ENCODE assay signal across 8 mouse cellular contexts in the genomic region with DNA sequence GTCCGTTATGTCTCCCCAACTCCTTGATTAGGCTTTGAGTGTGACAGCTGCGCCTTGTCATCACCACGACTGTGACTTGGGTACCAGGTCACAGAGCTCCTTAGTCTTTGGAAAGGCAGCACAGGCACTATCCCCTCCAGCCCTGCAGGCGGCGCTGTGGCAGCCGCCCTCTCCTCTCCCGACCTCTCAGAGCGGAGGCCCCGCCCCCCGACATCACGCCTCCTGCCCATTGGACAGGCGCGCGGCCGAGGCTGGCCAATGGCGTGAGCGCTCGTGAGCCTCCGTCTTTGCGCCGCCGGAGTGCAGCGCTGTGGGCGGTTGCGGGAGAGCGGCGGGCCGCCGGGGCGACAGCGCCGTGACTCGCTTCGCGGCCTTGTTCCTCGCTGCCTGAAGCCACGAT. TPM values are rescaled to one million over a fixed set of nuclear protein-coding genes. Genes with fewer than 3 reads are reported as not detected.
DNase-seq lines count a peak whose midpoint lies in the region; ATAC-seq and TF ChIP-seq lines count a peak whose summit lies in the region.

A gene (plus strand): TSS at position 232 of the 400 bp plus-strand sequence.

- peak; percentile 98 for DNase-seq in ES-E14 (ENCODE audit: low read depth, low spot score)
- DNase-seq in cerebellum, adult 11-12 months: peak; percentile 98
- DNase-seq in heart, postnatal 36 days: peak; percentile 97 to 98
- DNase-seq in layer of hippocampus, adult 2 months (ENCODE audit: low spot score in 2 of 2): peak; percentile 98
- DNase-seq in lung, embryonic 14.5 days: peak; percentile 99
- peak; percentile 98 for DNase-seq in thymus, adult 2 months

- no peaks in the 10 kb centered on the region for H3K27me3 ChIP-seq in forebrain, embryonic 16.5 days (replicated peaks; ENCODE audit: control insufficient read depth, insufficient read depth, low read length)
- H3K27me3 ChIP-seq in lung, embryonic 14.5 days (ENCODE audit: insufficient read depth, low read length): no peaks in the 10 kb centered on the region
- no peaks in the 10 kb centered on the region for H3K27me3 ChIP-seq in thymus, adult 2 months (ENCODE audit: control insufficient read depth, insufficient read depth, low read length)

- H3K4me1 ChIP-seq in ES-E14 (ENCODE audit: control insufficient read depth in 2 of 2, insufficient read depth in 2 of 2, low read length in 2 of 2, poor library complexity in 1 of 2): peaks cover 0 to 2% of the 10 kb centered on the region in 2 experiments; a peak in 1 of 4 replicates
- H3K4me1 ChIP-seq in forebrain, embryonic 16.5 days (replicated peaks; ENCODE audit: control insufficient read depth, insufficient read depth, low read length): peaks cover 21% of the 10 kb centered on the region
- H3K4me1 ChIP-seq in lung, embryonic 14.5 days (ENCODE audit: insufficient read depth): 0 out of 2 replicates have a peak, but pooled peaks cover 6% of the 10 kb centered on the region
- peaks cover 7% of the 10 kb centered on the region; the same call in 1 of the 2 replicates for H3K4me1 ChIP-seq in olfactory bulb, adult 2 months (ENCODE audit: control insufficient read depth, insufficient read depth, low read length)
- H3K4me1 ChIP-seq in thymus, adult 2 months (replicated peaks; ENCODE audit: control insufficient read depth, insufficient read depth, low read length): peaks cover 6% of the 10 kb centered on the region

- under 1% methylated on average over 35 of the region's 37 CpGs for WGBS in forebrain, embryonic 16.5 days
- under 1% methylated on average over 37 of the region's 37 CpGs for WGBS in lung, embryonic 14.5 days
- under 1% methylated on average over 37 of the region's 37 CpGs for WGBS in olfactory bulb, adult 2 months
- WGBS in thymus, adult 2 months: under 1% methylated on average over 37 of the region's 37 CpGs

- peak; percentile 99 for ATAC-seq in forebrain, embryonic 16.5 days
- peak; percentile 99 for ATAC-seq in lung, embryonic 14.5 days (ENCODE audit: insufficient read depth)

- intact Hi-C loops in heart, postnatal 36 days (cut with DNase I): loop anchor here (10.0 kb wide), 1 partner anchor 410 kb away; no protein-coding TSS in a partner anchor

- H3K4me2 ChIP-seq in forebrain, embryonic 16.5 days (ENCODE audit: low read length): peak within 1 kb of the TSS; percentile 77
- H3K4me2 ChIP-seq in lung, embryonic 14.5 days: peak within 1 kb of the TSS; percentile 82

- H3K36me3 ChIP-seq in ES-E14 (ENCODE audit: control insufficient read depth, insufficient read depth, low read length, poor library complexity, severe bottlenecking): peaks cover 9% of the 10 kb centered on the region; the same call in 1 of the 2 replicates
- no peaks in the 10 kb centered on the region for H3K36me3 ChIP-seq in forebrain, embryonic 16.5 days (ENCODE audit: control insufficient read depth, insufficient read depth)
- H3K36me3 ChIP-seq in lung, embryonic 14.5 days (ENCODE audit: insufficient read depth): peaks cover 18% of the 10 kb centered on the region; the same call in 1 of the 2 replicates
- peaks cover under 1% of the 10 kb centered on the region for H3K36me3 ChIP-seq in thymus, adult 2 months (ENCODE audit: control insufficient read depth, insufficient read depth, low read length)

- TF ChIP-seq CTCF in layer of hippocampus, adult 2 months (conservative IDR thresholded peaks at IDR 0.05): peak; percentile 99
- TF ChIP-seq CTCF in lung, embryonic 14.5 days (IDR thresholded peaks at IDR 0.05; ENCODE audit: low read depth): peak; percentile 96
- peak; percentile 93 for TF ChIP-seq CTCF in olfactory bulb, adult 2 months (IDR thresholded peaks at IDR 0.05; ENCODE audit: insufficient read depth, low read depth, low read length)
- TF ChIP-seq CTCF in thymus, adult 2 months (IDR thresholded peaks at IDR 0.05; ENCODE audit: borderline replicate concordance, control insufficient read depth, extremely low read depth, insufficient read depth, low read length, poor library complexity): peak; percentile 99

- in situ Hi-C loops in ES-E14 (cut with MboI; ENCODE audit: low sequenced_read_pairs in 2 of 2, unreplicated experiment in 2 of 2): no loop called here

- H3K4me3 ChIP-seq in ES-E14 (ENCODE audit: insufficient read depth in 1 of 2, low read depth in 1 of 2, low read length in 2 of 2, poor library complexity in 1 of 2, severe bottlenecking in 1 of 2): peak within 1 kb of the TSS; percentile 92 to 94
- peak within 1 kb of the TSS; percentile 89 for H3K4me3 ChIP-seq in forebrain, embryonic 16.5 days (replicated peaks; ENCODE audit: low read length)
- peak within 1 kb of the TSS; percentile 77 for H3K4me3 ChIP-seq in layer of hippocampus, adult 2 months
- H3K4me3 ChIP-seq in lung, embryonic 14.5 days (ENCODE audit: low read depth, low read length): peak within 1 kb of the TSS; percentile 85
- H3K4me3 ChIP-seq in olfactory bulb, adult 2 months (ENCODE audit: insufficient read depth, low read depth, low read length): peak within 1 kb of the TSS; percentile 81
- H3K4me3 ChIP-seq in thymus, adult 2 months (ENCODE audit: control insufficient read depth, insufficient read depth, low read length): peak within 1 kb of the TSS; percentile 90

- peak within 1 kb of the TSS; percentile 28; the same call in 1 of the 2 replicates for H3K27ac ChIP-seq in ES-E14 (ENCODE audit: insufficient read depth, low read depth, low read length, poor library complexity, severe bottlenecking)
- peak within 1 kb of the TSS; percentile 71 for H3K27ac ChIP-seq in forebrain, embryonic 16.5 days (ENCODE audit: low read length)
- H3K27ac ChIP-seq in layer of hippocampus, adult 2 months: peak within 1 kb of the TSS; percentile 93
- H3K27ac ChIP-seq in lung, embryonic 14.5 days (ENCODE audit: low read depth): peak within 1 kb of the TSS; percentile 85
- H3K27ac ChIP-seq in olfactory bulb, adult 2 months (ENCODE audit: insufficient read depth, low read depth, low read length): peak within 1 kb of the TSS; percentile 43; the same call in 1 of the 2 replicates
- H3K27ac ChIP-seq in thymus, adult 2 months (ENCODE audit: control insufficient read depth, insufficient read depth, low read length): peak within 1 kb of the TSS; percentile 42

- peak; percentile 84 for TF ChIP-seq POLR2A in olfactory bulb, adult 2 months (IDR thresholded peaks at IDR 0.05; ENCODE audit: insufficient read depth, low read depth, low read length)
- peak; percentile 88 for TF ChIP-seq POLR2A in thymus, adult 2 months (IDR thresholded peaks at IDR 0.05; ENCODE audit: control insufficient read depth, extremely low read depth, insufficient read depth, low read length, poor library complexity)

- peak within 1 kb of the TSS; percentile 87 for H3K9ac ChIP-seq in ES-E14 (ENCODE audit: insufficient read depth, low read depth, low read length, poor library complexity, severe bottlenecking)
- H3K9ac ChIP-seq in forebrain, embryonic 16.5 days (replicated peaks; ENCODE audit: low read depth, low read length): peak within 1 kb of the TSS; percentile 72
- peak within 1 kb of the TSS; percentile 76 for H3K9ac ChIP-seq in lung, embryonic 14.5 days

- no peaks in the 10 kb centered on the region for H3K9me3 ChIP-seq in ES-E14 (ENCODE audit: control insufficient read depth, insufficient read depth, low read depth, low read length)
- H3K9me3 ChIP-seq in forebrain, embryonic 16.5 days (ENCODE audit: control insufficient read depth, low read length): no peaks in the 10 kb centered on the region
- no peaks in the 10 kb centered on the region for H3K9me3 ChIP-seq in lung, embryonic 14.5 days (ENCODE audit: low read depth, low read length)

TF ChIP-seq in ES-E14, 5 proteins besides CTCF, POLR2A, EP300 and RAD21:
- no peak for TF ChIP-seq ZC3H11A (IDR thresholded peaks at IDR 0.05; ENCODE audit: borderline replicate concordance, low read depth, low read length)
- no peak; the same call in 1 of the 2 replicates for TF ChIP-seq CHD2 (IDR thresholded peaks at IDR 0.05; ENCODE audit: low read depth, low read length)
- no peak for TF ChIP-seq ZNF384 (IDR thresholded peaks at IDR 0.05; ENCODE audit: low read depth, low read length)
- TF ChIP-seq MAFK (IDR thresholded peaks at IDR 0.05; ENCODE audit: insufficient read depth, low read depth, low read length): no peak
- TF ChIP-seq HCFC1 (IDR thresholded peaks at IDR 0.05; ENCODE audit: borderline replicate concordance, insufficient read depth, low read length): no peak; the same call in 1 of the 2 replicates

RNA-seq across cellular contexts. Expression of the gene that starts here (rescaled TPM):
- 51.3 and 86.7 TPM in 2 replicates for total RNA-seq in ES-E14 (2012; rRNA removed)
- 125 and 126 TPM in 2 replicates for polyA plus RNA-seq in forebrain, embryonic 16.5 days (2015; fragmentation: Nextera tagmentation; extraction: Ambion mirVana)
- 10 to 100 TPM; 44.8 to 45.3 TPM for total RNA-seq in heart, postnatal 36 days (2021)
- total RNA-seq in layer of hippocampus, adult 2 months (2021): 10 to 100 TPM; 62.7 to 67.2 TPM
- 141 and 153 TPM in 2 replicates for polyA plus RNA-seq in lung, embryonic 14.5 days (2014; fragmentation: Nextera tagmentation; extraction: Ambion mirVana)
- polyA plus RNA-seq in olfactory bulb, adult 2 months (2012; ENCODE audit: insufficient read depth, insufficient read length, low replicate concordance, missing spikeins): not detected in 2 replicates
- 44.6 and 53.6 TPM in 2 replicates for polyA plus RNA-seq in thymus, adult 2 months (2012; rRNA removed)

Comparison
In these comparisons a context has a peak if more than half of its experiments do, and no peak if none do; other contexts are left out.
1. Peak in every context shown above with its lines: DNase-seq, ATAC-seq, H3K4me3 ChIP-seq and H3K27ac ChIP-seq.
2. RNA of the gene that starts here (polyA plus RNA-seq): 141 to 153 TPM in lung, embryonic 14.5 days, 125 to 126 TPM in forebrain, embryonic 16.5 days and 44.6 to 53.6 TPM in thymus, adult 2 months; not detected in olfactory bulb, adult 2 months; every median in the first group is over 10 times any median in the second.
3. H3K27ac ChIP-seq: peak in every context shown above with its lines; median percentile 93 in layer of hippocampus, adult 2 months; 85 in lung, embryonic 14.5 days; 71 in forebrain, embryonic 16.5 days; 43 in olfactory bulb, adult 2 months; 42 in thymus, adult 2 months; 28 in ES-E14.